Mouse (Mus musculus): ENCODE results near the gene Cdiptos.
A peak's percentile ranks its signal among the peaks of the same experiment; 100 is the strongest.

Cdiptos gene

GRCm38 (mm10) chr7:126975950-126976866, at the start of gene Cdiptos:
Gene Cdiptos, minus strand, starts transcription at chr7:126976098.
- DNase-seq (ENCODE audit: low spot score): peak; percentile 98

- peak; percentile 76 for DNase-seq (ENCODE audit: low spot score)
These were observed 49.1 kb upstream of the Cdiptos start for GRCm38 (mm10) chr7:127024755-127025555.

GRCm38 (mm10) chr7:127023896-127024690, 48.2 kb upstream of the Cdiptos start:
- no peak for DNase-seq (ENCODE audit: low spot score)

GRCm38 (mm10) chr7:127023272-127023691, 47.4 kb upstream of the Cdiptos start:
- no peak for DNase-seq (ENCODE audit: low spot score)

- DNase-seq (ENCODE audit: low spot score): no peak
These were observed 46.8 kb upstream of the Cdiptos start for GRCm38 (mm10) chr7:127022528-127023271.

- DNase-seq (ENCODE audit: low spot score): no peak
These were observed 45.9 kb upstream of the Cdiptos start for GRCm38 (mm10) chr7:127021563-127022527.

DNA sequence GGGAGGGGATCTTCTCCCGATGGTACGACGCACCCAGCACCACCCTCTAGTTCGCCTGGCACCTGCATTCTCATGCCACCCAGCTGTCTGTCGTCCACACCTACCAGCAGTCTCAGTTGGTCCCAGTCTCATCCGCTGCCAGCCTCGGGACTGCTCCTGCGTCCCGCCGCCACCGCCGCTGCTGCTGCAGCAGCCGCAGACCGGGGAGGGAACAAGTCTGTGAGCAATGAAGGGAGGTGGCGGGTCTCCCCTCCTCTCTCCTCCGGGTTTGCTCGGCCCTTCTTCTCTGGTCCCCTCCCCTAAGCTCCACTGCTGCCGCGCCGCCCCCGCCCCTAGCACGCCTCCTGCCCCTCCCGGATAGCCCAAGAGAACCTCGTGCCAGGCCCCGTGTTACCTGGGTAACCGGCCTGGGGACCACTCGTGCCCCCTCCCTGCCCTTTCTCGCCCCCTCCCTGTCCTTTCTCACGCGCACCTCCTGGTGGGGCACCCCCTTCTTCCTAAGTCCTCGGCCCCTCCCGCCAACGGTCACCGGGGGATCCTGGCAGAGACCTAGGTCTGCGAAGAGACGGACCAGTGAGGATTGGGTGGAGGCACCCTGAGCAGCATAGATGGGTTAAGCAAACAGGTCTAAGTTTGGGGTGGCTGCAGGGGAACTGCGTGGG, 45.1 kb upstream of the Cdiptos start, which contains the start of the genes Gm42742 and Prrt2:
Gene Gm42742, minus strand, starts transcription at position 197 of the 662 bp plus-strand sequence.
Gene Prrt2, minus strand, starts transcription at position 311 of the 662 bp plus-strand sequence.
- DNase-seq (ENCODE audit: low spot score): peak; percentile 58

- no peak for DNase-seq (ENCODE audit: low spot score)
These were observed 44.6 kb upstream of the Cdiptos start for GRCm38 (mm10) chr7:127020491-127020890.

- DNase-seq (ENCODE audit: low spot score): no peak
These were observed 44.1 kb upstream of the Cdiptos start for GRCm38 (mm10) chr7:127020031-127020430.

DNA sequence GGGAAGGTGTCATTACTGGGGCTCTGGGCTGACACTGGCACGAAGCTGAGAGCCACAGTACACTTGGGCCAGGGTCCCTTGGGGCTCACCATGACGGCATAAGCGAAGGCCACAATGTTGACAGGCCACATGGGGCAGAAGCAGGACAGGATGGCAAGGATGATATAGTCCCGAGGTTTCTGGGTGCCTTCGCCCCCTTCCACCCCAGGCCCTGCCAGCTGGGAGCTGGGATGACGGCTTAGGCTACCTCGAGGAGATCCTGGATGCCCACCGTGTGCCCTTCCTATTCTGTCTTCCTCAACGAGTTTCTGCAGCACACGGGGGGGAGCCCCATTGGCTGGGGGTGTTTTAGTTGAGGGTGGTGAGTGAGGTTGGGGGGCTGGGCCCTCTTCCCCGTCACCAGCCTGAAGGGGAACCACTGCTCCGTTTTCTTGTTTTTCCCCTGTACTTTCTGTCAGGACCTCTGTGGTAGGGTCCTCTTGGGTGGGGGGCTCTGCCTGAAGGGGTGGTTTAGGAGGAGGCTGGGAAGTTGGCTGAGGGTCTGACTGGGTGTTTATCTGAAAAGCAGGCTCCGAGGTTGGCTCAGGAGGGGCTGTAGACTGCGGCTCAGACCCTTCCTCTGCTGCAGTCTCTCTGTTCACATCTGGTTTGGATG, 43.5 kb upstream of the Cdiptos start:
- no peak for DNase-seq (ENCODE audit: low spot score)

DNA sequence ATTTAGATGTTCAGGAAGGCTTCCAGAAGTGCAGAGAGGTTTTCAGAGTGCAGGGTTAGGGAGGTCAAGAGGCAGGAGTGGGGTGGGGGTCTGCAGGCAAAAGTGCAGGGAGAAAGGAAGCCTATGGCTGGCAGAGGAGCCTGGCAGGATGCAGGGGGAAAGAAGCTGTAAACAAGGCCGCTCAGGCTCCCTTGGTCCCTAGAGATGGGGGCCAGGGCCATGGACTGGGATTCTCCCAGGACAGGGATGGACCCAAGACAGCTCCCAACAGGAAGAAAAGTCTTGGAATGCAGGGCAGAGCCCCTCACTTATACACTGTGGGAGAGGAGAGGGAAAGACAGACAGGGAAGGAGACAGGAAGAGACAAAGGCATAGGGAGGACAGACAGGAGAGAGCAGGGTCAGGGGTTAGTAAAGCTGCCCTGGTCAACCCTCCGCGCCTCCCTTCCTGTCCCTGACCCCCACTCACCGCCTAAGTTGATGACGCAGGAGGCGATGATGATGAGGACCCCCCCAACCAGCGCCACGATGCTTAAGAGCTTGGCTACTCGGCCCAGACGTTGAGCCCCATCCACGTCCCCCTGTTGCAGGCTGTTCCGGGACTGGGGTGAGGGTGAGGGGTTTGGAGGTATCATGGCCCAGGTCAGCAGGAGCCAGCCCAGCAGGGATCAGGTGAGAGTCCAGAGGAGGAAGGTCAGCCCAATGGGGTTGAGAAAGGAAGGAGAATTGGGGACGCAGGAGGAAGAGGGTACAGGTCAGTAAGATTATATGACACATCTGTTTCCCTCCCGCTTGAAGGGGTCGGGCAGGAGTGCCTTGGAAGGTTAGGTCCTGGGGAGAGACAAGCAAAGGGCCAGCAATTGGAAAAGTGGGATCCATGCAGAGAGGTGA, 42.8 kb upstream of the Cdiptos start:
- DNase-seq (ENCODE audit: low spot score): no peak

DNA sequence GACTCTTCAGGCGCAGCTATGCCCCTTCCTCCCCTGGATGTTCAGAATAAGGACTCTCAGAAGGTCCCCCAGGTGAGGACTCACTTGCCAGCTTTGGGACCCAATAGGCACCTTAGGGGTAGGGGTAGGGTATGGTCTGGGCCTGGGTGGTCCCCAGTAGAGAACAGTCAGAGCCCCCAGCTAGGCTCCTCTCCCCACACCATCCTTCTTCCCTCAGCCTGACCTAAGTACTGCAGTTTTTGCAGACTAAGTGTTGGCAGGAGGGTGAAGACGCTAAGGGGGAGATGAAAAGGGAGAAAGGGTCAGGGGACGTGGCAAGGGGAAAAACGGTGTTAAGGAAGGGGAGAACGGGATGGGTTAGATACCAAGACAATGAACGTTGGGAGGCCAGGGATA, 42.0 kb upstream of the Cdiptos start:
- DNase-seq (ENCODE audit: low spot score): no peak

GRCm38 (mm10) chr7:127016971-127017949, 41.4 kb upstream of the Cdiptos start, which contains the start of gene Pagr1a:
Gene Pagr1a, minus strand, starts transcription at chr7:127017352.
- DNase-seq (ENCODE audit: low spot score): peak; percentile 97

- peak; percentile 65 for DNase-seq (ENCODE audit: low spot score)
These were observed 40.6 kb upstream of the Cdiptos start for GRCm38 (mm10) chr7:127016486-127016938.

DNA sequence TGATC, 40.4 kb upstream of the Cdiptos start, which contains the start of gene Pagr1b:
Gene Pagr1b, minus strand, starts transcription at position 4 of the 5 bp plus-strand sequence.
- no peak for DNase-seq (ENCODE audit: low spot score)

DNA sequence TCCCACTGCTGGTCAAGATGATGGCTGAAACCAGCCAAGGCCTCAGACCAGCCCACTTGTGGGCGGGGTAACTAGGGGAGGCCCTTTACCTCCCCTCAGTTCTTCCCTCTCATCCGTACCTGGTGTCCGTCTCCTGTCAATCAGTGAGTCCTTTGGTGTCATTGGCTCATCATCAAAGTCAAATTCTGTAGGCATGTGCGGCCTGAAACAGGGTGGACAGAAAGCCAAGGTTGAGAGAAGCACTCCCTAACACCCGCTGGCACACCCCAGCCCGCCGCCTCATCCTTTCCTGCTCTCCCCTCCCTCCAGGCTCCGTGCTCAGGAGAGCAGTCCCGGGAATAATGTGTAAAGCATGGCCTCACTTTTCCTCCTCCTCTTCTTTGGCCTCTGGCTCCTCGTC, 40.2 kb upstream of the Cdiptos start:
- peak; percentile 55 for DNase-seq (ENCODE audit: low spot score)

- DNase-seq (ENCODE audit: low spot score): no peak
These were observed 39.1 kb upstream of the Cdiptos start for GRCm38 (mm10) chr7:127014993-127015392.

Measured in urinary bladder, postnatal 14 days (tissue).